Mouse (Mus musculus): ENCODE measurements around the gene Pi4ka. TPM values are rescaled to one million over a fixed set of nuclear protein-coding genes. Genes with fewer than 3 reads are reported as not detected.

The Pi4ka gene
- polyA plus RNA-seq, 1 experiment from 2014 or later = 28.0 TPM

- Histone ChIP-seq H3K27ac (ENCODE audit: low read length) (no peak overlapping the region), H3K27me3 (ENCODE audit: control insufficient read depth, insufficient read depth, low read depth, low read length) (no peaks in the 10 kb centered on the region), H3K4me2 (ENCODE audit: low read depth, low read length) (no peak overlapping the region), H3K9ac (ENCODE audit: low read length) (no peak overlapping the region), H3K4me3 (ENCODE audit: low read length) (no peak overlapping the region), H3K36me3 (ENCODE audit: control insufficient read depth, insufficient read depth, low read length) (peaks cover 3% of the 10 kb centered on the region), H3K9me3 (ENCODE audit: control insufficient read depth, low read length) (no peaks in the 10 kb centered on the region), H3K4me1 (replicated peaks; ENCODE audit: control insufficient read depth, insufficient read depth, low read length) (no peaks in the 10 kb centered on the region)
- no peak for ATAC-seq (ENCODE audit: low read depth)
- 90% methylated on average over 2 of the region's 2 CpGs for WGBS
Measured at GRCm38 (mm10) chr16:17326064-17326463, 80.0 kb downstream of the Pi4ka start.

GRCm38 (mm10) chr16:17324745-17325144 is 81.4 kb downstream of the Pi4ka start:
- Histone ChIP-seq H3K27me3 (ENCODE audit: control insufficient read depth, insufficient read depth, low read depth, low read length) (no peaks in the 10 kb centered on the region), H3K4me2 (ENCODE audit: low read depth, low read length) (no peak overlapping the region), H3K9ac (ENCODE audit: low read length) (no peak overlapping the region), H3K36me3 (ENCODE audit: control insufficient read depth, insufficient read depth, low read length) (peaks cover 3% of the 10 kb centered on the region), H3K27ac (ENCODE audit: low read length) (no peak overlapping the region), H3K4me3 (ENCODE audit: low read length) (no peak overlapping the region), H3K9me3 (ENCODE audit: control insufficient read depth, low read length) (no peaks in the 10 kb centered on the region), H3K4me1 (replicated peaks; ENCODE audit: control insufficient read depth, insufficient read depth, low read length) (no peaks in the 10 kb centered on the region)
- no peak for ATAC-seq (ENCODE audit: low read depth)
- WGBS = 84% methylated on average over 5 of the region's 5 CpGs

- H3K4me2 ChIP-seq (ENCODE audit: low read depth, low read length) = no peak overlapping the region
- no peak overlapping the region for H3K27ac ChIP-seq (ENCODE audit: low read length)
- no peaks in the 10 kb centered on the region for H3K9me3 ChIP-seq (ENCODE audit: control insufficient read depth, low read length)
- ATAC-seq (ENCODE audit: low read depth) = no peak
- H3K9ac ChIP-seq (ENCODE audit: low read length) = no peak overlapping the region
- H3K4me3 ChIP-seq (ENCODE audit: low read length) = no peak overlapping the region
- peaks cover 7% of the 10 kb centered on the region for H3K36me3 ChIP-seq (ENCODE audit: control insufficient read depth, insufficient read depth, low read length)
- H3K4me1 ChIP-seq (replicated peaks; ENCODE audit: control insufficient read depth, insufficient read depth, low read length) = no peaks in the 10 kb centered on the region
- 36% methylated on average over 5 of the region's 5 CpGs for WGBS
- H3K27me3 ChIP-seq (ENCODE audit: control insufficient read depth, insufficient read depth, low read depth, low read length) = no peaks in the 10 kb centered on the region
Measured at GRCm38 (mm10) chr16:17321481-17321880, 84.6 kb downstream of the Pi4ka start.

- peaks cover 4% of the 10 kb centered on the region for H3K36me3 ChIP-seq (ENCODE audit: control insufficient read depth, insufficient read depth, low read length)
Measured at GRCm38 (mm10) chr16:17316554-17316953, 89.6 kb downstream of the Pi4ka start.

GRCm38 (mm10) chr16:17312531-17312930 is 93.6 kb downstream of the Pi4ka start:
- no peak overlapping the region for H3K4me3 ChIP-seq (ENCODE audit: low read length)
- no peak overlapping the region for H3K9ac ChIP-seq (ENCODE audit: low read length)
- peaks cover 15% of the 10 kb centered on the region for H3K36me3 ChIP-seq (ENCODE audit: control insufficient read depth, insufficient read depth, low read length)
- ATAC-seq (ENCODE audit: low read depth) = no peak
- WGBS = 88% methylated on average over 5 of the region's 5 CpGs
- no peaks in the 10 kb centered on the region for H3K27me3 ChIP-seq (ENCODE audit: control insufficient read depth, insufficient read depth, low read depth, low read length)
- no peak overlapping the region for H3K4me2 ChIP-seq (ENCODE audit: low read depth, low read length)
- no peaks in the 10 kb centered on the region for H3K9me3 ChIP-seq (ENCODE audit: control insufficient read depth, low read length)
- H3K4me1 ChIP-seq (replicated peaks; ENCODE audit: control insufficient read depth, insufficient read depth, low read length) = no peaks in the 10 kb centered on the region
- no peak overlapping the region for H3K27ac ChIP-seq (ENCODE audit: low read length)

More at GRCm38 (mm10) chr16:17316554-17316953, 89.6 kb downstream of the Pi4ka start:
- Histone ChIP-seq H3K9ac (ENCODE audit: low read length) (no peak overlapping the region), H3K9me3 (ENCODE audit: control insufficient read depth, low read length) (no peaks in the 10 kb centered on the region), H3K4me1 (replicated peaks; ENCODE audit: control insufficient read depth, insufficient read depth, low read length) (no peaks in the 10 kb centered on the region), H3K27me3 (ENCODE audit: control insufficient read depth, insufficient read depth, low read depth, low read length) (no peaks in the 10 kb centered on the region), H3K4me2 (ENCODE audit: low read depth, low read length) (no peak overlapping the region), H3K4me3 (ENCODE audit: low read length) (no peak overlapping the region), H3K27ac (ENCODE audit: low read length) (no peak overlapping the region)
- ATAC-seq (ENCODE audit: low read depth) = no peak
- 90% methylated on average over 7 of the region's 7 CpGs for WGBS

- ATAC-seq (ENCODE audit: low read depth) = no peak
- H3K9me3 ChIP-seq (ENCODE audit: control insufficient read depth, low read length) = no peaks in the 10 kb centered on the region
- peaks cover 11% of the 10 kb centered on the region for H3K36me3 ChIP-seq (ENCODE audit: control insufficient read depth, insufficient read depth, low read length)
- H3K4me1 ChIP-seq (replicated peaks; ENCODE audit: control insufficient read depth, insufficient read depth, low read length) = no peaks in the 10 kb centered on the region
- H3K9ac ChIP-seq (ENCODE audit: low read length) = no peak overlapping the region
- H3K27ac ChIP-seq (ENCODE audit: low read length) = no peak overlapping the region
- no peak overlapping the region for H3K4me2 ChIP-seq (ENCODE audit: low read depth, low read length)
- no peak overlapping the region for H3K4me3 ChIP-seq (ENCODE audit: low read length)
- H3K27me3 ChIP-seq (ENCODE audit: control insufficient read depth, insufficient read depth, low read depth, low read length) = no peaks in the 10 kb centered on the region
- WGBS = 86% methylated on average over 10 of the region's 10 CpGs
Measured at GRCm38 (mm10) chr16:17309036-17309435, 97.1 kb downstream of the Pi4ka start.

- Histone ChIP-seq H3K4me2 (ENCODE audit: low read depth, low read length) (no peak overlapping the region), H3K4me1 (replicated peaks; ENCODE audit: control insufficient read depth, insufficient read depth, low read length) (no peaks in the 10 kb centered on the region), H3K36me3 (ENCODE audit: control insufficient read depth, insufficient read depth, low read length) (peaks cover 17% of the 10 kb centered on the region), H3K9ac (ENCODE audit: low read length) (no peak overlapping the region), H3K27me3 (ENCODE audit: control insufficient read depth, insufficient read depth, low read depth, low read length) (no peaks in the 10 kb centered on the region), H3K27ac (ENCODE audit: low read length) (no peak overlapping the region), H3K4me3 (ENCODE audit: low read length) (no peak overlapping the region), H3K9me3 (ENCODE audit: control insufficient read depth, low read length) (no peaks in the 10 kb centered on the region)
- WGBS = 91% methylated on average over 5 of the region's 5 CpGs
- ATAC-seq (ENCODE audit: low read depth) = no peak
Measured at GRCm38 (mm10) chr16:17307461-17307860, 98.7 kb downstream of the Pi4ka start.

- H3K9ac ChIP-seq (ENCODE audit: low read length) = no peak overlapping the region
- 74% methylated on average over 5 of the region's 5 CpGs for WGBS
- H3K36me3 ChIP-seq (ENCODE audit: control insufficient read depth, insufficient read depth, low read length) = peaks cover 22% of the 10 kb centered on the region
- no peaks in the 10 kb centered on the region for H3K27me3 ChIP-seq (ENCODE audit: control insufficient read depth, insufficient read depth, low read depth, low read length)
- no peak overlapping the region for H3K4me3 ChIP-seq (ENCODE audit: low read length)
- ATAC-seq (ENCODE audit: low read depth) = no peak
- no peak overlapping the region for H3K27ac ChIP-seq (ENCODE audit: low read length)
- no peaks in the 10 kb centered on the region for H3K9me3 ChIP-seq (ENCODE audit: control insufficient read depth, low read length)
- no peaks in the 10 kb centered on the region for H3K4me1 ChIP-seq (replicated peaks; ENCODE audit: control insufficient read depth, insufficient read depth, low read length)
- no peak overlapping the region for H3K4me2 ChIP-seq (ENCODE audit: low read depth, low read length)
Measured at GRCm38 (mm10) chr16:17303521-17304245, 102.4 kb downstream of the Pi4ka start.

GRCm38 (mm10) chr16:17300818-17301217 is 105.3 kb downstream of the Pi4ka start:
- WGBS = 95% methylated on average over 3 of the region's 3 CpGs
- H3K27me3 ChIP-seq (ENCODE audit: control insufficient read depth, insufficient read depth, low read depth, low read length) = no peaks in the 10 kb centered on the region
- no peak overlapping the region for H3K27ac ChIP-seq (ENCODE audit: low read length)
- H3K4me3 ChIP-seq (ENCODE audit: low read length) = no peak overlapping the region
- no peak for ATAC-seq (ENCODE audit: low read depth)
- H3K36me3 ChIP-seq (ENCODE audit: control insufficient read depth, insufficient read depth, low read length) = peaks cover 18% of the 10 kb centered on the region
- H3K9me3 ChIP-seq (ENCODE audit: control insufficient read depth, low read length) = no peaks in the 10 kb centered on the region
- H3K4me2 ChIP-seq (ENCODE audit: low read depth, low read length) = no peak overlapping the region
- no peak overlapping the region for H3K9ac ChIP-seq (ENCODE audit: low read length)
- no peaks in the 10 kb centered on the region for H3K4me1 ChIP-seq (replicated peaks; ENCODE audit: control insufficient read depth, insufficient read depth, low read length)

Measured in lung, embryonic 16.5 days (tissue).